34 mouse cellular contexts compared by ENCODE assay signal in genomic region chr1:158259516-158260235, GRCm38 (mm10).
"Had no signal": no experiment of that assay in that cellular context is flagged by ENCODE, and none has a peak within 500 bp of the region (broad histone marks: within the 10 kb centered on the region; RNA-seq: fewer than 3 reads in every experiment).

No protein-coding gene starts in this region.

- H3K9me3 ChIP-seq: heart, embryonic 10.5 days; heart, embryonic 12.5 days; heart, embryonic 13.5 days; heart, embryonic 15.5 days; hindbrain, embryonic 10.5 days; hindbrain, embryonic 12.5 days; hindbrain, embryonic 13.5 days; hindbrain, embryonic 15.5 days; intestine, embryonic 15.5 days; kidney, embryonic 15.5 days had no signal

- H3K4me2 ChIP-seq: heart, embryonic 11.5 days; heart, embryonic 12.5 days; heart, embryonic 13.5 days; heart, embryonic 15.5 days; hindbrain, embryonic 12.5 days; hindbrain, embryonic 13.5 days; hindbrain, embryonic 14.5 days; hindbrain, embryonic 15.5 days; intestine, embryonic 15.5 days; kidney, embryonic 15.5 days had no signal

- ATAC-seq: hindbrain, embryonic 16.5 days; hindbrain, postnatal 0 days; inflammation-experienced regulatory T-cells, adult 6 months; intestine, embryonic 15.5 days; intestine, embryonic 16.5 days; intestine, postnatal 0 days had no signal

- H3K9ac ChIP-seq: heart, embryonic 12.5 days; heart, embryonic 13.5 days; heart, embryonic 15.5 days; hindbrain, embryonic 12.5 days; hindbrain, embryonic 13.5 days; hindbrain, embryonic 14.5 days; hindbrain, embryonic 15.5 days; intestine, embryonic 15.5 days; kidney, embryonic 15.5 days had no signal

- DNase-seq: heart, adult 2 months; heart, postnatal 10 days; heart, postnatal 14 days; heart, postnatal 36 days; heart, postnatal 4 days; kidney, adult 11 months; kidney, adult 2 months; kidney, adult 8-10 months; kidney, adult 9 months; kidney, postnatal 10 days; kidney, postnatal 14 days; kidney, postnatal 25 days; kidney, postnatal 36 days; layer of hippocampus, adult 9-11 months; layer of hippocampus, postnatal 36 days had no signal

- H3K36me3 ChIP-seq: heart, embryonic 10.5 days; heart, embryonic 12.5 days; heart, embryonic 13.5 days; heart, embryonic 15.5 days; hindbrain, embryonic 10.5 days; hindbrain, embryonic 12.5 days; hindbrain, embryonic 13.5 days; hindbrain, embryonic 15.5 days; intestine, embryonic 15.5 days; kidney, embryonic 15.5 days had no signal

- H3K4me3 ChIP-seq: heart, adult 2 months; heart, embryonic 10.5 days; heart, embryonic 12.5 days; heart, embryonic 13.5 days; heart, embryonic 15.5 days; hindbrain, embryonic 10.5 days; hindbrain, embryonic 12.5 days; hindbrain, embryonic 13.5 days; hindbrain, embryonic 15.5 days; intestine, embryonic 15.5 days; kidney, embryonic 15.5 days; layer of hippocampus, adult 2 months; left cerebral cortex, adult 2 months had no signal

- H3K27ac ChIP-seq: heart, adult 2 months; heart, embryonic 10.5 days; heart, embryonic 13.5 days; heart, embryonic 15.5 days; hindbrain, embryonic 10.5 days; hindbrain, embryonic 12.5 days; hindbrain, embryonic 13.5 days; hindbrain, embryonic 14.5 days; hindbrain, embryonic 15.5 days; hindbrain, postnatal 0 days; intestine, embryonic 15.5 days; kidney, embryonic 15.5 days; layer of hippocampus, adult 2 months; left cerebral cortex, adult 2 months had no signal

- H3K27me3 ChIP-seq: heart, embryonic 12.5 days; heart, embryonic 15.5 days; hindbrain, embryonic 12.5 days; hindbrain, embryonic 13.5 days; hindbrain, embryonic 15.5 days; intestine, embryonic 15.5 days; kidney, embryonic 15.5 days had no signal

- H3K4me1 ChIP-seq: heart, embryonic 10.5 days; heart, embryonic 12.5 days; heart, embryonic 13.5 days; heart, embryonic 15.5 days; hindbrain, embryonic 10.5 days; hindbrain, embryonic 12.5 days; hindbrain, embryonic 15.5 days; intestine, embryonic 15.5 days; kidney, embryonic 15.5 days had no signal
